Mouse (Mus musculus) intestine, embryonic 16.5 days (tissue): ENCODE results near the gene Itgb4. TPM values are rescaled to one million over a fixed set of nuclear protein-coding genes. Genes with fewer than 3 reads are reported as not detected.
A peak's percentile ranks its signal among the peaks of the same experiment; 100 is the strongest.

ENCODE experiments used
- ATAC-seq: fragments of 200-750 bp; cut with Nextera tagmentation; 2 replicates; pipeline ENCODE4 v1.8.0; 2017; ENCODE audit warnings: moderate TSS enrichment, moderate library complexity
- H3K27ac ChIP-seq: fragments of 300-500 bp; sonication (generic); 2 replicates; pipeline ENCODE4 v1.5.1; 2014; ENCODE audit warnings: mild to moderate bottlenecking, low read length
- H3K27me3 ChIP-seq: fragments of 300-500 bp; sonication (generic); replicated peaks from 2 replicates; pipeline ENCODE4 v1.6.1; 2014; ENCODE audit warnings: low read length, control low read depth, mixed read lengths; ENCODE audit not compliant: control insufficient read depth, insufficient read depth
- H3K36me3 ChIP-seq: fragments of 300-500 bp; sonication (generic); 2 replicates; pipeline ENCODE4 v1.6.1; 2014; ENCODE audit warnings: low read length, control low read depth; ENCODE audit not compliant: control insufficient read depth, insufficient read depth
- H3K4me1 ChIP-seq: fragments of 300-500 bp; sonication (generic); 2 replicates; pipeline ENCODE4 v1.6.1; 2014; ENCODE audit warnings: low read length, control low read depth, mixed read lengths; ENCODE audit not compliant: control insufficient read depth, insufficient read depth
- H3K4me2 ChIP-seq: fragments of 300-500 bp; sonication (generic); 2 replicates; pipeline ENCODE4 v1.6.1; 2014; ENCODE audit warnings: low read depth, low read length, control low read depth
- H3K4me3 ChIP-seq: fragments of 300-500 bp; sonication (generic); 2 replicates; pipeline ENCODE4 v1.5.1; 2014; ENCODE audit warnings: mild to moderate bottlenecking, low read length
- H3K9ac ChIP-seq: fragments of 300-500 bp; sonication (generic); 2 replicates; pipeline ENCODE4 v1.6.1; 2014; ENCODE audit warnings: low read depth, low read length
- H3K9me3 ChIP-seq: fragments of 300-500 bp; sonication (generic); 2 replicates; pipeline ENCODE4 v1.6.1; 2016; ENCODE audit warnings: low read length, control low read depth; ENCODE audit not compliant: control insufficient read depth
- whole genome bisulfite sequencing: fragments of 180-500 bp; shearing (Covaris S2); extraction: QIAGEN DNeasy Blood & Tissue Kit; methylation state at CpG from one replicate; pipeline ENCODE4 v1.1.7; 2014; 5-methylcytosine and 5-hydroxymethylcytosine counted together
- polyA plus RNA-seq: library from polyadenylated mRNA; unstranded; fragments of >200 nt; fragmentation: Nextera tagmentation; extraction: Ambion mirVana; gene quantifications from 2 replicates; pipeline ENCODE4 v1.2.1, GENCODE M21; 2015

Itgb4 gene
- polyA plus RNA-seq, 1 experiment from 2014 or later, result 11.9 TPM

GRCm38 (mm10) chr11:115992098-115992497 is 17.6 kb downstream of the Itgb4 start:
- no peak overlapping the region for H3K4me2 ChIP-seq
- no peaks in the 10 kb centered on the region for H3K27me3 ChIP-seq
- H3K4me1 ChIP-seq, result no peaks in the 10 kb centered on the region
- H3K9me3 ChIP-seq, result no peaks in the 10 kb centered on the region
- no peak for ATAC-seq
- no peak overlapping the region for H3K9ac ChIP-seq
- WGBS, result 66% methylated on average over 4 of the region's 4 CpGs
- H3K27ac ChIP-seq, result no peak overlapping the region
- no peaks in the 10 kb centered on the region for H3K36me3 ChIP-seq
- no peak overlapping the region for H3K4me3 ChIP-seq

GRCm38 (mm10) chr11:115995256-115995655 is 20.7 kb downstream of the Itgb4 start:
- Histone ChIP-seq H3K4me3 (no peak overlapping the region), H3K27me3 (no peaks in the 10 kb centered on the region), H3K36me3 (no peaks in the 10 kb centered on the region), H3K27ac (no peak overlapping the region), H3K4me2 (no peak overlapping the region), H3K9me3 (no peaks in the 10 kb centered on the region), H3K9ac (no peak overlapping the region), H3K4me1 (no peaks in the 10 kb centered on the region; the same call in 1 of the 2 replicates)
- 90% methylated on average over 3 of the region's 3 CpGs for WGBS
- ATAC-seq, result no peak

- no peak overlapping the region for H3K9ac ChIP-seq
- H3K4me3 ChIP-seq, result no peak overlapping the region
- WGBS, result 71% methylated on average over 4 of the region's 4 CpGs
- ATAC-seq, result no peak
- no peaks in the 10 kb centered on the region for H3K9me3 ChIP-seq
- no peaks in the 10 kb centered on the region for H3K36me3 ChIP-seq
- no peak overlapping the region for H3K4me2 ChIP-seq
- no peaks in the 10 kb centered on the region; the same call in 1 of the 2 replicates for H3K4me1 ChIP-seq
- no peaks in the 10 kb centered on the region for H3K27me3 ChIP-seq
- no peak overlapping the region for H3K27ac ChIP-seq
These were observed 22.5 kb downstream of the Itgb4 start for GRCm38 (mm10) chr11:115997047-115997446.

GRCm38 (mm10) chr11:115997662-115998061 is 23.2 kb downstream of the Itgb4 start:
- H3K9ac ChIP-seq, result no peak overlapping the region
- no peak overlapping the region for H3K4me3 ChIP-seq
- no peak for ATAC-seq
- H3K4me2 ChIP-seq, result no peak overlapping the region
- no peak overlapping the region for H3K27ac ChIP-seq
- no peaks in the 10 kb centered on the region; the same call in 1 of the 2 replicates for H3K4me1 ChIP-seq
- H3K36me3 ChIP-seq, result no peaks in the 10 kb centered on the region
- H3K27me3 ChIP-seq, result no peaks in the 10 kb centered on the region
- WGBS, result 72% methylated on average over 5 of the region's 5 CpGs
- no peaks in the 10 kb centered on the region for H3K9me3 ChIP-seq

GRCm38 (mm10) chr11:115999027-115999426 is 24.5 kb downstream of the Itgb4 start:
- Histone ChIP-seq H3K27ac (no peak overlapping the region), H3K9ac (no peak overlapping the region), H3K4me3 (no peak overlapping the region), H3K4me2 (no peak overlapping the region), H3K9me3 (no peaks in the 10 kb centered on the region), H3K36me3 (no peaks in the 10 kb centered on the region), H3K4me1 (no peaks in the 10 kb centered on the region; the same call in 1 of the 2 replicates), H3K27me3 (no peaks in the 10 kb centered on the region)
- WGBS, result 64% methylated on average over 7 of the region's 7 CpGs
- ATAC-seq, result no peak

- peaks cover 3% of the 10 kb centered on the region for H3K4me1 ChIP-seq
- H3K9ac ChIP-seq, result no peak overlapping the region
- no peak overlapping the region for H3K27ac ChIP-seq
- ATAC-seq, result peak; percentile 22; the same call in 1 of the 2 replicates
- no peaks in the 10 kb centered on the region for H3K27me3 ChIP-seq
- H3K9me3 ChIP-seq, result no peaks in the 10 kb centered on the region
- WGBS, result 15% methylated on average over 14 of the region's 14 CpGs
- no peak overlapping the region for H3K4me2 ChIP-seq
- H3K4me3 ChIP-seq, result no peak overlapping the region
- no peaks in the 10 kb centered on the region for H3K36me3 ChIP-seq
These were observed 25.1 kb downstream of the Itgb4 start for GRCm38 (mm10) chr11:115999538-116000143.

GRCm38 (mm10) chr11:116000607-116001006 is 26.1 kb downstream of the Itgb4 start:
- ATAC-seq, result no peak
- no peaks in the 10 kb centered on the region for H3K27me3 ChIP-seq
- WGBS, result 53% methylated on average over 10 of the region's 10 CpGs

GRCm38 (mm10) chr11:116001725-116002124 is 27.2 kb downstream of the Itgb4 start:
- peaks cover 22% of the 10 kb centered on the region for H3K4me1 ChIP-seq
- peak overlapping the region; percentile 6; the same call in 1 of the 2 replicates for H3K9ac ChIP-seq
- H3K36me3 ChIP-seq, result no peaks in the 10 kb centered on the region
- no peaks in the 10 kb centered on the region for H3K27me3 ChIP-seq
- H3K9me3 ChIP-seq, result no peaks in the 10 kb centered on the region
- ATAC-seq, result no peak
- H3K4me3 ChIP-seq, result no peak overlapping the region
- 69% methylated on average over 6 of the region's 6 CpGs for WGBS
- H3K27ac ChIP-seq, result no peak overlapping the region
- no peak overlapping the region for H3K4me2 ChIP-seq

More at GRCm38 (mm10) chr11:116000607-116001006, 26.1 kb downstream of the Itgb4 start:
- Histone ChIP-seq H3K4me3 (no peak overlapping the region), H3K27ac (no peak overlapping the region), H3K36me3 (no peaks in the 10 kb centered on the region), H3K9me3 (no peaks in the 10 kb centered on the region), H3K4me2 (no peak overlapping the region), H3K4me1 (peaks cover 12% of the 10 kb centered on the region), H3K9ac (no peak overlapping the region)

- Histone ChIP-seq H3K27ac (no peak overlapping the region), H3K27me3 (no peaks in the 10 kb centered on the region), H3K4me3 (no peak overlapping the region), H3K9ac (no peak overlapping the region), H3K4me2 (no peak overlapping the region), H3K36me3 (0 out of 2 replicates have a peak, but pooled peaks cover 5% of the 10 kb centered on the region), H3K9me3 (no peaks in the 10 kb centered on the region), H3K4me1 (peaks cover 32% of the 10 kb centered on the region)
- no peak for ATAC-seq
- WGBS, result 85% methylated on average over 3 of the region's 3 CpGs
These were observed 28.4 kb downstream of the Itgb4 start for GRCm38 (mm10) chr11:116002894-116003293.
